Mouse (Mus musculus) thymus, postnatal 0 days (tissue): ENCODE measurements at regions not wholly inside any gene's neighbourhood (a gene's known extent, or its start where the extent isn't known, plus 50 kb on each side); places are given as distances from the start of the nearest gene placed in this dataset.

ENCODE experiments used
- DNase-seq: peaks from one replicate; pipeline ENCODE4 v3.0.0-alpha.2; 2015; ENCODE audit warnings: low spot score

GRCm38 (mm10) chr6:51044873-51045272, 387.6 kb upstream of the Nfe2l3 start:
- no peak for DNase-seq

- no peak for DNase-seq
These were observed 380.0 kb upstream of the Nfe2l3 start for GRCm38 (mm10) chr6:51052451-51052921.

- no peak for DNase-seq
These were observed 375.2 kb upstream of the Nfe2l3 start for GRCm38 (mm10) chr6:51057229-51057628.

GRCm38 (mm10) chr6:51059923-51060847, 372.3 kb upstream of the Nfe2l3 start:
- DNase-seq: no peak

- DNase-seq: no peak
These were observed 371.5 kb upstream of the Nfe2l3 start for GRCm38 (mm10) chr6:51060848-51061535.

GRCm38 (mm10) chr6:51065156-51065555, 367.3 kb upstream of the Nfe2l3 start:
- DNase-seq: no peak

GRCm38 (mm10) chr6:51067332-51067731, 365.1 kb upstream of the Nfe2l3 start:
- DNase-seq: no peak

- no peak for DNase-seq
These were observed 362.5 kb upstream of the Nfe2l3 start for GRCm38 (mm10) chr6:51069945-51070344.

GRCm38 (mm10) chr6:51071243-51071642, 361.2 kb upstream of the Nfe2l3 start:
- DNase-seq: no peak

GRCm38 (mm10) chr6:51075026-51075425, 357.4 kb upstream of the Nfe2l3 start:
- DNase-seq: no peak

GRCm38 (mm10) chr6:51076861-51077768, 355.4 kb upstream of the Nfe2l3 start:
- DNase-seq: no peak

GRCm38 (mm10) chr6:51077769-51078096, 354.7 kb upstream of the Nfe2l3 start:
- DNase-seq: no peak

- no peak for DNase-seq
These were observed 354.0 kb upstream of the Nfe2l3 start for GRCm38 (mm10) chr6:51078353-51078966.

GRCm38 (mm10) chr6:51078967-51079355, 353.5 kb upstream of the Nfe2l3 start:
- no peak for DNase-seq

GRCm38 (mm10) chr6:51081056-51081455, 351.4 kb upstream of the Nfe2l3 start:
- DNase-seq: no peak

- DNase-seq: no peak
These were observed 347.8 kb upstream of the Nfe2l3 start for GRCm38 (mm10) chr6:51084656-51085055.

- DNase-seq: no peak
These were observed 346.9 kb upstream of the Nfe2l3 start for GRCm38 (mm10) chr6:51085547-51085946.

- DNase-seq: no peak
These were observed 346.1 kb upstream of the Nfe2l3 start for GRCm38 (mm10) chr6:51086347-51086746.

- no peak for DNase-seq
These were observed 344.7 kb upstream of the Nfe2l3 start for GRCm38 (mm10) chr6:51087806-51088205.

GRCm38 (mm10) chr6:51088641-51089372, 343.7 kb upstream of the Nfe2l3 start:
- DNase-seq: no peak
